Mouse (Mus musculus) bone marrow, adult 2 months (tissue): ENCODE results near the gene Miga2. TPM values are rescaled to one million over a fixed set of nuclear protein-coding genes. Genes with fewer than 3 reads are reported as not detected.

Experiments
- H3K27ac ChIP-seq: fragments of 200-500 bp; 2 replicates; pipeline ENCODE4 v1.5.1; 2012; ENCODE audit warnings: low read depth, mild to moderate bottlenecking, control low read depth, inconsistent platforms, low read length; ENCODE audit not compliant: control insufficient read depth, poor library complexity, insufficient read depth
- H3K4me1 ChIP-seq: fragments of 200-500 bp; 2 replicates; pipeline ENCODE4 v1.6.1; 2011; ENCODE audit warnings: low read length; ENCODE audit not compliant: control insufficient read depth, insufficient read depth
- H3K4me3 ChIP-seq: fragments of 200-500 bp; replicated peaks from 2 replicates; pipeline ENCODE3; 2011; ENCODE audit warnings: mild to moderate bottlenecking, low read depth, low read length, control low read depth; ENCODE audit not compliant: control insufficient read depth
- CTCF ChIP-seq: fragments of 200-500 bp; IDR thresholded peaks from 2 replicates; pipeline ENCODE4 v1.5.1; 2011; ENCODE audit warnings: low read length, control low read depth; ENCODE audit not compliant: control insufficient read depth, insufficient read depth
- POLR2A ChIP-seq: fragments of 200-500 bp; IDR thresholded peaks from 2 replicates; pipeline ENCODE4 v1.6.1; 2011; ENCODE audit warnings: low read depth, mild to moderate bottlenecking, control low read depth, low read length, borderline replicate concordance; ENCODE audit not compliant: control insufficient read depth
- WGBS: fragments of 180-500 bp; shearing (Covaris S2); methylation state at CpG from one replicate; pipeline ENCODE4 v1.1.7; 2018; 5-methylcytosine and 5-hydroxymethylcytosine counted together
- polyA plus RNA-seq: library from polyadenylated mRNA; stranded (reverse); fragments of >200 nt; gene quantifications from 2 replicates; pipeline ENCODE4 v1.2.4, GENCODE M21; 2011; ENCODE audit warnings: low replicate concordance; ENCODE audit not compliant: missing spikeins, insufficient read depth, insufficient read length

The Miga2 gene
- polyA plus RNA-seq, 1 experiment, result 8.5 TPM

DNA sequence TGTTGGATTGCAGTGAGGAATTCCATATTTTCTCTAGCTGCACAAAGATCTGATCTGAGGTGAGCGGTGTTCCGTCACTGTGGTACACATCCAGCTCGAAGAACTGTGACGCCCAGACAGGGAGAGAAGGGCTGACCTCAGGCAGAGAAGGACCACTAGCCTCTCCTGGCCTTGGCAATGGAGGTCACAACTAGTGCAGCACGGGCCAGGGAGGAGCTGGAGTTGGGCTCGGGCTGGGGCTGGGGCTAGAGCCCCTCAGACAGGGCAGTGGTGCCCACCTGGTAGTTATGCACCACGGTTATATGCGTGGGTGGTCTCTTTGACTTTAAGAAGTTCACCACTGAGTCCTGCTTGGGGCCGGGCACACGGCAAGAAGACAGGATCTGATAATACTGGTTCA, 43.7 kb downstream of the Miga2 start:
- no peak overlapping the region for H3K27ac ChIP-seq
- peaks cover 2% of the 10 kb centered on the region; the same call in 1 of the 2 replicates for H3K4me1 ChIP-seq
- no peak for TF ChIP-seq CTCF
- TF ChIP-seq POLR2A, result no peak
- H3K4me3 ChIP-seq, result no peak overlapping the region
- 89% methylated on average over 10 of the region's 10 CpGs for WGBS

DNA sequence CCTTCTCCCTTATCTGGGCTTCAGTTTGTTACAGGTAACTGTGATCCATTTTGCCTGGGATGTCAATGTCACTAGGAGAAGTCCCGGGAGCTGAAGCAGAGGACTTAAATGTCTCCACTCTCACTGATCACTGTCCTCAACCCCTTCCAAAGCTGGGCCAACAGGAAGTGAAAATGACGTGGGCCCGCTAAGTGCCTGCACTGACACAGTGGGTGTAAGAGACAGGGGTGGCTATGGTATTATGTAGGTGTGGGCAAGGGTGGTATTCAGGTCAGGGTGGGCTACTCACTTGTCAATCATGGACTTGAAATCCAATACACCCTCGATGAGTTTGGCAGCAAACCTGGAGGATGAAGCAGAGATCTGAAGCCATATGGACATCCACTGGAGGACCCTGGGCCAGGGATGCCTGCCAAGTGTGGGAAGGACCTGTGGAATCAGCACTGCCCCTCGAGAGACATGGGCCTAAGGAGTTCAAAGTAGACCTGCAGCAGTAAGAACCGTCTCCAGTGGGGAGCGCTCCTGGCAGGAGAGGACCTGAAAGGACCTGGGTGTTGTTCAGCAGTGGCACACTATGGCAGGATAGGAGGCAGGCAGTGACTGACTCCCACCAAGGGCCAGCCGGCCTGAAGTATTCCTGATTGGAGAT, 44.5 kb downstream of the Miga2 start:
- 78% methylated on average over 8 of the region's 8 CpGs for WGBS

DNA sequence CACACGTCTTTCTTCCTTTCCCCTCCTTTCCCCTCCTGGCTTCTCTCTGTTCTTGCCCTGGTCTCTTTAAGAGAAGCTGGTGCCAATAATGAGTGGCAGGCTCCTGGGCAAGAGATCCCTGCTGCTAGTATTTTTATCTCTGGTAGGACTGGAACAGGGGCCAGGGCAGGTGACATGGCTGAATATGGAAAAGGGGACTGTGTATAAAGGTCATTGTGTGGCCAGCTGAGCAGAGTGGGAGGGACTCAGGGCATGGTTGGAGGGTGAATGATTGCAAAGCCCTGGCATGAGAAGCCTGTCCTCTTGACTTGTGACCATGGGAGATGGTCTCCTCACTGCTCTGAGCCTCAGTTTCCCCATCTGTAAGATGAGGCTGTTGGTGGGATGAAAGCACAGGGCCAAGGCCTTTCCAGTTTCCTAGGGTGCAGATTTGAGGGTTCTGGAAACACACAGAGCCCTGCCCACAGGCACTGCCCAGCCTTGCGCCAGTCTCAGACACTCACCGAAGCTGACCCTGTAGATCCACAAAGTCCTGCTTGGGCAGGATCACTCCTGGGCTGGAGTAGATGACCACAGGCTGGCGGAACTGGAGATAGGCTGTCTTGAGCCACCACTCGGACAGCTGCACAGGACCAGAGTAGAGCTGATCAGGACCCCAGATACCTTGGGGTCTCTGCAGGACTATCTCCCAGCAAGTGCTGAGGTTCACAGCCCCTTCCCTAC, 45.6 kb downstream of the Miga2 start:
- H3K4me3 ChIP-seq, result no peak overlapping the region
- H3K4me1 ChIP-seq, result peaks cover 2% of the 10 kb centered on the region; the same call in 1 of the 2 replicates
- H3K27ac ChIP-seq, result no peak overlapping the region
- TF ChIP-seq CTCF (no peak), POLR2A (no peak)
- WGBS, result 88% methylated on average over 5 of the region's 5 CpGs

More for the DNA sequence above, 44.5 kb downstream of the Miga2 start:
- Histone ChIP-seq H3K4me3 (no peak overlapping the region), H3K4me1 (peaks cover 2% of the 10 kb centered on the region; the same call in 1 of the 2 replicates), H3K27ac (no peak overlapping the region)
- TF ChIP-seq CTCF (no peak), POLR2A (no peak)

DNA sequence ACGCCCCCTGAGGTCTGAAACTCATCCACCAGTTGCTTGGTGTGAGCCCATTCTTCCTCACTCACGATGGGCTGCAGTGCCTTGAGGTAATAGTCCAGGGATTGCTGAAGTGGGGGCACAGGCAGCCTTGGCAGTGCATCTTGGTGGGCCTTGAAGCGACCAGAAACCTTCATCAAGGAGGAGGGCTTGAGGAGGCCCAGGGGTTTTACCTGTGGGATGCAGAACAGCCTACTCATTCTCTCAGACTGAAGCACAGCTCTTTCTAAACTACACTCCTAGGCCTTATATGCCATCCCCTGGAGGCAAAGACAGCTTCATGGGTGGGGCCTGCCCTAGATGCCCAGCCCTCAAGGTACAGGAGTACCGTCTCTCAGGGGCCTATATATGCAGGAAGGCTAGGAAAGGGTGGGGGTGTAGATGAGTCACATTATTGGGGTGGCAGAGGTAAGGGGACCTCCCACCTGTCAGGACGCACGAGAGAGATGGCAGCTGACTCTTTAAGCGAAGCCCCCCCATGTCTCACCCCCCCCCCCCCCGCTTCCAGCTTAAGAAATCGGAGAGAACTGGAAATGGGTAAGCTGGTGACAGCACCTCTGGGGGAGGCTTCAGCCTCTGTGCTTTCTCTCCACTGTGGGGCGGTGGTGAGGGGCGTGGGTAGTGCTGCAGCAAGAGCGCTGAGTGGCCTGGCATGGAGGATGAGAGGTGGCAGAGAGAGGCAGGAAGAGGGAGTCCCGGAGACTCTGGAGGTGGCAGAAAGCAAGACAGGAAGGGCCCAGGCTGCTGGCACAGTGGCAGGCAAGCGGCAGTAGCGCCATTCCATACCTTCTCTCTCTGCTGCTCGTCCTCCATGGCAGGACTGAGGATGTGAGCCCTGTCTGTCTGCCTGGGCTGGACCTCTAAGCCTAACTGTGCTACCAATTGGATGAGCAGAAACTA, 49.3 kb downstream of the Miga2 start:
- TF ChIP-seq POLR2A, result no peak
- no peak for TF ChIP-seq CTCF
- H3K4me3 ChIP-seq, result peak overlapping the region; percentile 6
- WGBS, result 82% methylated on average over 16 of the region's 16 CpGs
- no peaks in the 10 kb centered on the region; the same call in 1 of the 2 replicates for H3K4me1 ChIP-seq
- no peak overlapping the region for H3K27ac ChIP-seq

DNA sequence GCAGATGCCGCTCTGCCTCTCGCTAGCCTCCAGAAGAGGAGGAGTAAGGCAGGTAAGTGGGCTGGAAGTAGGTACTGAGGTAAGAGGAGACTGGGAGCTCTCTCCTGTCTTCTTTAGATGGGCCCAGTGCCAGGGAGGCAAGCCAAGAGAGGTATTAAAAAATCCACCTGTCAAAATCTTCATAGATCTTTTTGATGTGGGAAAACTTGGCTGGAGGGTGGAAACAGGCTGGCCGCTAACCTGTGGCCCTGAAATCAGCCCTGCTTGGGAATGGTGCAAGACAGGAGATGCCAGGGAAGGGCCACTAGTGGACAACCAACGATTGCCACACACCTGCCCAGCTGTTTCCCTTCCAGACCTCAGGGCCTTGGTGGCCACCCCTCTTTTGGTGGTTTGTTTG, 50.1 kb downstream of the Miga2 start:
- 61% methylated on average over 4 of the region's 4 CpGs for WGBS
- TF ChIP-seq POLR2A (no peak), CTCF (no peak)
- no peaks in the 10 kb centered on the region; the same call in 1 of the 2 replicates for H3K4me1 ChIP-seq
- peak overlapping the region; percentile 6 for H3K4me3 ChIP-seq
- no peak overlapping the region for H3K27ac ChIP-seq

DNA sequence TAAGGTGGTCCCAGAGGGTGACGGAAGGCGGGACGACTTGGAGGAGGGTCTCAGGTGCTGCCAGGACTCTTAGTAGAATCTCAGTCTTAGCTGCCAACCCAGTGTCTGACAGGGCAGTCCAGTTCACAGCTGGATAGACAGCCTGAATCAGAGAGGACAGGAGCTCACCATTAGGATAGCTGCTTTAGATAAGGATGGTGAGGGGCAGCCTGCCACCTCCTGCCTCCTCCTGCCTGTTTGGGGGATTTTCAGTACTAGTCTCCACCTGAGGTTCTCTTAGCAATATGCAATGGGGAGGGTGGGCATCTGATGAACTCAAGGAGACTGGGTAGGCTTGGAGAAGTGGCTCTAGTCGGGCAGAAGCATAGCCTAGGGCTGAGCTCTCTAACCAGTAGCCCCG, 50.6 kb downstream of the Miga2 start:
- H3K4me1 ChIP-seq, result no peaks in the 10 kb centered on the region; the same call in 1 of the 2 replicates
- 53% methylated on average over 5 of the region's 5 CpGs for WGBS
- peak overlapping the region; percentile 99 for H3K4me3 ChIP-seq
- H3K27ac ChIP-seq, result peak overlapping the region; percentile 89
- TF ChIP-seq CTCF, result no peak
- no peak for TF ChIP-seq POLR2A

DNA sequence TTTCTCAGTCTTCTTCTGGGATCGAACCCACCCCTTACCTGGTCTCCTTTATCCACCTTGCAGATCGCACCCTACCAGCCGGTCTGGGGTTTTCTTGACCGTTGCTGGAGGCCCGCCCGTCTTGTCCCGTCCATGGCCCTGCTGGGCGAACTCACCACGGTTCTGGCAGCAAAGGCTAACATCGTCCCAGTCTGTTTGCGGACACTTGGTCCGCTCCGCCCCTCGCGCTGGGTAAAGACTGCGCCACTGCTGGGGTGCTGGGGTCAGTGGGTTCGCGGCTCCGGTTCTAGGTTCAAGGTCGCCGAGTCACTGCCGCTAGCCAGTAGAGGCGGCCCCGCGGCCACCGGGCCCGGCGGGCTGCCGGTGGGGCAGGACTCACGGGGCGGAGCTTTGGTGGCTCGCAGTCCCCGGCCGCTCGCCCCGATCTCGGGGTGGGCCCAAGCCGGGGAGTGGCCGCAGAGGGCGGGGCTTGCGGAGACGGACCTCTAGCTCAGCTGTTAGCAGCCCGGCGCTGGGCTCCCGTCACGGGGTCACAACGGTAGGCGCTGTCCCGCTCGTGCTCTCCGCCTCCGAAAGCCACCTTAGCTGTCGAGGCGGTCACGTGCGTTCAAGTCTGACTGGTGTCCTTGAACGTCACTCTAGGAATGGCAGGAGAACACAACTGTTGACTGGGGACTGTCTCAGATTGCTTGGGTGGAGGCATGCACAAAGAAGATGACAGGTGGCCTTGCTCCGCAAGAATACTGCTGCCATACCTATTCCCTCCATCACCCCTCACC, 51.3 kb downstream of the Miga2 start, which contains the start of gene Crat:
TSS of gene Crat (minus strand) at position 657 of the 779 bp plus-strand sequence.
- 2% methylated on average over 58 of the region's 58 CpGs for WGBS
- no peaks in the 10 kb centered on the region; the same call in 1 of the 2 replicates for H3K4me1 ChIP-seq
- TF ChIP-seq CTCF (no peak), POLR2A (peak; percentile 89; the same call in 1 of the 2 replicates)
- H3K27ac ChIP-seq, result peak within 1 kb of the TSS; percentile 89
- peak within 1 kb of the TSS; percentile 99 for H3K4me3 ChIP-seq
